ENCODE assay signal across 21 mouse cellular contexts in the genomic region with DNA sequence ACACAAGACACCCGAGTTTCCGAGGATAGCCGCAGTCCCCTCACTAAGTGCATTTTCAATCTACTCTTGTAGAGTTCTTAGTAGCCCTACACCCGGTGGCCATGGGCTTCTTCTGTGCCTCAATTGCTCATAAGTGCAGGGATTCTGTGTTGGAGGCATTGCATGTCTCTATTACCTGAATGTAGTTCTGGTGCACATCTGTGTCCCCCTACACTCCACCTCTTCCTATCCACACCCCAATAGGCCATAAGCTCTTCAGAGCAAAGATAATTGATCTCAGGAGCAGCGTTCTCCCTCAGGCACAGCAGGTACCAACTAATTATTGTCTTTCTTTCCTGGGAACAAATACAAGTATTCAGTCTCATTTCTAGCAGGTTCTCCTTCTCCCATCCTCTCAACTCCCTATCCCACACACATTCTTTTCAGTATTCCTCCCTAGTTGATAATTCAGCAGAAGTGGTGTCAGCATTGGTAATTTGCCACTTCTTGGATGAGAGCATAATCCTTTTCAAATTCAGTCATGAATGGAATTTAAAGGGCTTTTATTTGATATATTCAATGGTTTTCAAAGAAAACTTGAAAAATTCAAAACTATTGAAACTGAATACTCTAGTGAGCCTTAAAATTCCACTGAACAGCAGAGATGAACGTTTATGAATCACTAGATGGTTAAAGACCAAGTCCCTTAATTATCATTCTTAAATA.
"Had no signal": no experiment of that assay in that cellular context is flagged by ENCODE, and none has a peak within 500 bp of the region (broad histone marks: within the 10 kb centered on the region; RNA-seq: fewer than 3 reads in every experiment).

No protein-coding gene starts in this region.

- ATAC-seq: liver, postnatal 0 days; lung, postnatal 0 days; midbrain, embryonic 15.5 days had no signal

- DNase-seq: kidney, postnatal 10 days; kidney, postnatal 36 days; left cerebral cortex, postnatal 4 days; liver, postnatal 0 days; lung, embryonic 14.5 days; right cerebral cortex, adult 18-20 months; right cerebral cortex, postnatal 14 days; right cerebral cortex, postnatal 4 days; thymus, postnatal 25 days had no signal

- H3K36me3 ChIP-seq: kidney, embryonic 15.5 days; limb, embryonic 12.5 days; limb, embryonic 15.5 days; midbrain, embryonic 12.5 days; midbrain, embryonic 15.5 days; neural tube, embryonic 12.5 days; neural tube, embryonic 15.5 days; stomach, embryonic 15.5 days had no signal

- H3K27me3 ChIP-seq: kidney, embryonic 15.5 days; limb, embryonic 12.5 days; limb, embryonic 15.5 days; midbrain, embryonic 12.5 days; midbrain, embryonic 15.5 days; neural tube, embryonic 12.5 days; neural tube, embryonic 15.5 days; stomach, embryonic 15.5 days had no signal

- H3K4me1 ChIP-seq: kidney, embryonic 15.5 days; limb, embryonic 12.5 days; limb, embryonic 15.5 days; midbrain, embryonic 12.5 days; midbrain, embryonic 15.5 days; neural tube, embryonic 12.5 days; neural tube, embryonic 15.5 days; stomach, embryonic 15.5 days had no signal

- H3K4me2 ChIP-seq: kidney, embryonic 15.5 days; limb, embryonic 12.5 days; limb, embryonic 15.5 days; liver, embryonic 11.5 days; lung, embryonic 14.5 days; midbrain, embryonic 12.5 days; midbrain, embryonic 15.5 days; neural tube, embryonic 12.5 days; neural tube, embryonic 15.5 days; stomach, embryonic 15.5 days had no signal

- H3K27ac ChIP-seq: kidney, embryonic 15.5 days; limb, embryonic 12.5 days; limb, embryonic 15.5 days; liver, embryonic 14.5 days; macrophage; midbrain, embryonic 12.5 days; midbrain, embryonic 15.5 days; neural tube, embryonic 12.5 days; neural tube, embryonic 15.5 days; stomach, embryonic 15.5 days had no signal

- H3K9ac ChIP-seq: kidney, embryonic 15.5 days; limb, embryonic 12.5 days; limb, embryonic 15.5 days; liver, embryonic 14.5 days; liver, postnatal 0 days; lung, embryonic 14.5 days; midbrain, embryonic 12.5 days; midbrain, embryonic 15.5 days; neural tube, embryonic 12.5 days; neural tube, embryonic 15.5 days; stomach, embryonic 15.5 days had no signal

- H3K9me3 ChIP-seq: kidney, embryonic 15.5 days; limb, embryonic 12.5 days; limb, embryonic 15.5 days; midbrain, embryonic 12.5 days; midbrain, embryonic 15.5 days; neural tube, embryonic 12.5 days; neural tube, embryonic 15.5 days; stomach, embryonic 15.5 days had no signal

- H3K4me3 ChIP-seq: kidney, embryonic 15.5 days; limb, embryonic 12.5 days; limb, embryonic 15.5 days; midbrain, embryonic 12.5 days; midbrain, embryonic 15.5 days; neural tube, embryonic 12.5 days; neural tube, embryonic 15.5 days; stomach, embryonic 15.5 days had no signal
